Mouse (Mus musculus): ENCODE data around the gene Dagla. TPM values are rescaled to one million over a fixed set of nuclear protein-coding genes. Genes with fewer than 3 reads are reported as not detected.

The Dagla gene
- total RNA-seq, 2 experiments from 2014 or later: 7.2 to 8.6 TPM

DNA sequence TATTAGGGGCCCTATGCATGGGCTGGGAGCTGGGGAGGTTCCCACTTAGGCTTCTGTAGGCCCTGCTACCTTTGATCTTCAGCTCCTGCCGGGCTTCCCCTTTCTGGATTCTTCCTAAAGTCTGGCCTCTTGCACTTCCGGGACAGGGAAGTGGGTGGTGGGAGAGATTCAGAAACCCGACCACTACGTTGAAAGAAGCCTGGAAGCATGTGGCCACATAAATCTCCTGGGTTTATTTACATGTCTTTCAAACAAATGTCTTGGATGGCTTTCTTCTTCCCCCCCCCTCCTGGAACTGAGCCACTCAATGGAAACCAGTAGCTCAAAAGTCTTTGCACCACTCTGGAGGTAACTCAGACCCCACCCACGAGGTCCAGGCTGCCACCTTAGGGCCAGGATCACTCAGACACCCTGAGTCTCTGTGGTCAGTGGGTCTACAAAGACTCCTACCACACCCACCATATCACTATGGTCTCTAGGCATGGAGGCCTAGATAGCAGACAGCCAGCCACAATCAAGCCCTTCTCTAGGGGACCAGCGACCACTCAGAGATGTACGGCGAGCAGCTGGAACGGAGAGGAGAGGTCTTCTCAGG lies 12.7 kb downstream of the Dagla start:
- no peak for TF ChIP-seq CTCF (IDR thresholded peaks at IDR 0.05)
- Histone ChIP-seq H3K27ac (peak overlapping the region; percentile 92), H3K4me3 (no peak overlapping the region)
- intact Hi-C loops (cut with DNase I): no loop called here
- peak; percentile 23 for DNase-seq

- peak; percentile 89 for DNase-seq
- TF ChIP-seq CTCF (IDR thresholded peaks at IDR 0.05): no peak
- Histone ChIP-seq H3K4me3 (0 out of 2 replicates have a peak overlapping the region, but pooled peaks have one; percentile 13), H3K27ac (peak overlapping the region; percentile 92)
- intact Hi-C loops (cut with DNase I): no loop called here
Measured at GRCm38 (mm10) chr19:10290153-10290945, 14.3 kb downstream of the Dagla start.

DNA sequence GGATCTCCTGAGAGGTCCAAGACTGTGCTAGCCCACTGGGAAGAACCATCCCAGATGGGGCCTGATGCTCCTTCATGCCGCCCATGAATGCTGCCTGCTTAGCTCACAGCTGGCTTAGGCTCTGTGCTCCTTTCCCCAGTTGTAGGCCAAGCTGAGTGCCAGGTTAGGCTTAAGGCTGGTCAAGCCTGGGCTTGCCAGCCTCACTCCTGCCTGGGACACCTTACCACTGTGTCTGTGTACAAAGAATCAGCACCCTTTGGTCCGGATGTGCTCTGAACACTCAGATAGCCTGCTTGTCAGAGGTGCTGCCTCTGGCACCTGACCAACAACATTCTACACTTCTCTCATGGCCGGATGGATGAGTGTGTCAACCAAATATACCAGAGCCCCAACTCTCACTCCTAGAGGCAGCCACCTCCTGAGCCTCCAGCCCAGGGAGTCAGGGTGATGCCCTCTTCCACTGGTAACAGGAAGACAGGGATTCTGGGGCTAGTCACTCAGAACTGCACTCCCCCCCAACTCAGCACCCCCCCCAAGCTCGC lies 15.0 kb downstream of the Dagla start:
- intact Hi-C loops (cut with DNase I): no loop called here
- no peak for TF ChIP-seq CTCF (IDR thresholded peaks at IDR 0.05)
- Histone ChIP-seq H3K27ac (peak overlapping the region; percentile 92), H3K4me3 (no peak overlapping the region)
- DNase-seq: peak; percentile 39

DNA sequence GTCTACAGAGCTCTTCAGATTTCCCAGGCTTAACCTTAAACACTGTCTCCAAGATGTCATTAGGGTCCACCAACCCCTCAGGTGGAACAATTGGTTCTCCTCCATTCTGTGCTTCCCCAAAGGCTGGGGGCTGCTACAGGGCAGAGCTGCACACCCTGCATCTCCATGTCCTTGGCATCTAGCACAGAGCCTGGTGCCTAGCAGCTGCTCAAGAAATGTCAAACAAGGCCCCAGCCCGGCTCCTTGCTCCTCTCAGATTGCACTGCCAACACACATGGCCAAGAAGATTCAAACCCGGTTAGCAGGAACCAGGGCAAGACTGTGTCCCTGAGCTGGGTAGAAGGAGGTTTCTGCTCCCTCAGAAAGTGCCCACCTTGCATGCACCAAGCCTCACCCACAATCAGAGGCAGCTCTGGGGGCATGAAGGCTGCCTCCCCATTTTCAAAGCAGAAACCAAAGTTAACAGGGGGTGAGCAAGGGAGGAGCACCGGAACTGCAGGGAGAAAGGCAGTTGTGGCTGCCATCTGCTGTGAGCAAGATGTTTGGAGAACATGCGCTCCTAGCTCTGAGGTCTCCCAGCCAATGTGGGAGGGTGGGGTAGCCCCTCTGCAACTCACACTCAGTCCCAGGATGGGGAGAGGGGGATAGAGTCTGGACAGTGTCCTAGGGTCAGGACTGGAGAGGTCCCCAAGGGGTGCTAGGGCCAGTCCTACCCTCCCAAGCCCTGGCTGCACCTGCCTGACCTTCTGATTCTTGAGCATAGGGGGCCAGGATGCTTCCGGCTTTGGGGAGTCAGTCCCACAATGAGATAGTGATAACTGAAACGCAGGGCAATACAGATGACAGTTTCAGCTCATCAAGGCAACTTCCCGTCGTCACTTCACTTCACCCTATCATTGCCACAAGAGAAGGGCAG lies 16.3 kb downstream of the Dagla start:
- H3K27ac ChIP-seq: peak overlapping the region; percentile 92
- intact Hi-C loops (cut with DNase I): no loop called here
- no peak overlapping the region; the same call in 1 of the 2 replicates for H3K4me3 ChIP-seq
- DNase-seq: peak; percentile 82
- TF ChIP-seq CTCF (IDR thresholded peaks at IDR 0.05): no peak

- Histone ChIP-seq H3K4me3 (no peak overlapping the region), H3K27ac (peak overlapping the region; percentile 92)
- intact Hi-C loops (cut with DNase I): no loop called here
- DNase-seq: no peak
- TF ChIP-seq CTCF (IDR thresholded peaks at IDR 0.05): no peak
Measured at GRCm38 (mm10) chr19:10286458-10286872, 18.2 kb downstream of the Dagla start.

DNA sequence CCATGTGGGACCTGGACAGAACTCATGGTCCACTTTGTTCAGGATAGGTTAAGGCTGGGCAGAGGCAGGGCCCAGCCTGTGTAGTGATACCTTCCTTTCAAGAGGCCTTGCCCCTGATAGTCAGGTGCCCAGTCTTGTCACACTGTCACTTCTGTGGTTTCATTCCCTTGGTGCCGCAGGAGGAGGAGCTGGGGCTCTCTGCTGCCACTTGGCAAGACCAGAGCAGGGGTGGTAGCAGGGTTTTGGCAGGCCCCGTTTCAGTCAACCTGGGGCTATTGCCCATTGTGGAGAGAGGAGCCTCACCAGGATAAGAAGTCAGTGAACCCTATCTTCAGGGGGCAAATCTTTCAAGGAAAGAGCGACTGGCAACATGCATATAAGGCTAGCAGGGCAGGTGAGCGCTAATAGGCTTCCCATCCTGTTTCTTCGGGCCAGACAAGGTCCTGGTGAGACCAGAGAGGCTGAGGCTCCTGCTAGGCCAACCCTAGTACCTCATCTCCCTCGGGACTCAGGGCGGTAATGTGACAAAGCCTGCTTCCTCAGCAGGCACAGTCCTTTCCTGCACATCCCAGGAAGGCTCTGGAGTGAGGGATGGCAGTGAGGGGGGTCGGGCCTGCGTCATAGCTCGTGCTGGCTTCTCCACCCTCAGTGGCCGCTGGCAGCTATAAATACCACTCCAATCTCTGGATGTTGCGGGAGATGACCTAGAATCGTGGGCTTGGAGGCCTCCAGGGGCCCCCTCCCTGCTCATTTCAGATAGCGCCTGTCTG lies 23.7 kb downstream of the Dagla start:
- Histone ChIP-seq H3K27ac (peak overlapping the region; percentile 88), H3K4me3 (peak overlapping the region; percentile 16)
- DNase-seq: peak; percentile 67
- intact Hi-C loops (cut with DNase I): no loop called here
- TF ChIP-seq CTCF (IDR thresholded peaks at IDR 0.05): no peak

DNA sequence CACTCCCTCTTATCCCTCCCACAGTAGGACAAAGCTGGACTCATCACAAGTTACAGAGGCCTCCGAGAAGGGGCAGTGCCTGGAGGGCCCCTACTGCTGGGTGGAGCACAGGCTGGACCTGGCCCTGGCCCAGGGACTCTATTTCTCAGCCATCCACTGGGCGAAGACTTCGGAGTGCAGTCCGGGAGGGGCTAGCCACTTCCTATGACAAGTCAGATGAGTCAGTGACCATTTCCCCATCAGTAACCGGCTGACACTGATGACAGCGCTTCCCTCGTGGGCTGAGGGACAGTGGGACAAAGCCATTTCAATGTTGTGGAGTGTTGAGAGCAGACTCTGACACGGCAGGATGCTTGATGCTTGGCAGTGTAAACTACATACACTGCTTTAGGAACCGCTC lies 25.0 kb downstream of the Dagla start:
- intact Hi-C loops (cut with DNase I): no loop called here
- H3K4me3 ChIP-seq: no peak overlapping the region
- DNase-seq: peak; percentile 76
- H3K27ac ChIP-seq: peak overlapping the region; percentile 88
- no peak for TF ChIP-seq CTCF (IDR thresholded peaks at IDR 0.05)

- peak overlapping the region; percentile 88 for H3K27ac ChIP-seq
Measured at GRCm38 (mm10) chr19:10278669-10279324, 25.9 kb downstream of the Dagla start.

DNA sequence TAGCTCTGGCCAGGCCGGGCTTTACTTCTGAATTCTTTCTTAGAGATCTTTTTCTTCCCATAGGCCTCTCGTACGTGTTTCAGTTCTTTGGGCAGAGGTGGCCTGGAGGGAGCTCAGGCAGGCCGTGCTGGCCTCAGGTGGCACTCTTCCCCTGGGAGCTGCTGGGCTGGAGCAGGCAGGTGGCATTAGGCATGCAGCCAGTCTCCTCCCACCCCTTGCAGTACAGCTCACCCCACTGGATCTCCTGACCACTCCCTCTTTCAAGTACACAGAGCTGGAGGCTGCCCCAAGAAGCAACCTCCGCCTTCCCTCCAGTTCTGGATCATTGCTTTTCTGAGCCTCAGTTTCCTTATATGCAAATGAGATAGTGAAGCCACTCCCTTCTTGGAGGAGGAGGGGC lies 26.9 kb downstream of the Dagla start:
- TF ChIP-seq CTCF (IDR thresholded peaks at IDR 0.05): no peak
- H3K4me3 ChIP-seq: peak overlapping the region; percentile 35
- H3K27ac ChIP-seq: peak overlapping the region; percentile 88
- DNase-seq: peak; percentile 76
- intact Hi-C loops (cut with DNase I): no loop called here

More at GRCm38 (mm10) chr19:10278669-10279324, 25.9 kb downstream of the Dagla start:
- intact Hi-C loops (cut with DNase I): no loop called here
- TF ChIP-seq CTCF (IDR thresholded peaks at IDR 0.05): no peak
- DNase-seq: peak; percentile 82
- H3K4me3 ChIP-seq: peak overlapping the region; percentile 1; the same call in 1 of the 2 replicates

- peak overlapping the region; percentile 35 for H3K4me3 ChIP-seq
- no peak for TF ChIP-seq CTCF (IDR thresholded peaks at IDR 0.05)
- intact Hi-C loops (cut with DNase I): no loop called here
- DNase-seq: peak; percentile 51
- peak overlapping the region; percentile 88 for H3K27ac ChIP-seq
Measured at GRCm38 (mm10) chr19:10277331-10277730, 27.3 kb downstream of the Dagla start.

All from gastrocnemius, adult 2 months (tissue).